Mouse (Mus musculus) liver, embryonic 11.5 days (tissue): ENCODE measurements around the gene Tnrc6a. TPM values are rescaled to one million over a fixed set of nuclear protein-coding genes. Genes with fewer than 3 reads are reported as not detected.

ENCODE experiments used
- ATAC-seq: fragments of 200-750 bp; cut with Nextera tagmentation; replicated peaks from 2 replicates; pipeline ENCODE4 v1.8.0; 2017; ENCODE audit warnings: moderate number of reproducible peaks, mild to moderate bottlenecking, moderate TSS enrichment, moderate library complexity; ENCODE audit not compliant: low FRiP score
- DNase-seq: peaks from one replicate; pipeline ENCODE4 v3.0.0-alpha.2; 2017; ENCODE audit warnings: low spot score
- H3K27ac ChIP-seq: fragments of 300-500 bp; sonication (generic); 2 replicates; pipeline ENCODE4 v1.5.1; 2014; ENCODE audit warnings: mild to moderate bottlenecking, low read depth, low read length, control low read depth
- H3K27me3 ChIP-seq: fragments of 300-500 bp; sonication (generic); replicated peaks from 2 replicates; pipeline ENCODE4 v1.6.1; 2014; ENCODE audit warnings: low read length, mixed read lengths; ENCODE audit not compliant: control insufficient read depth, insufficient read depth
- H3K36me3 ChIP-seq: fragments of 300-500 bp; sonication (generic); 2 replicates; pipeline ENCODE4 v1.6.1; 2014; ENCODE audit warnings: mild to moderate bottlenecking, low read length, moderate library complexity, mixed read lengths; ENCODE audit not compliant: control insufficient read depth, insufficient read depth
- H3K4me1 ChIP-seq: fragments of 300-500 bp; sonication (generic); replicated peaks from 2 replicates; pipeline ENCODE4 v1.6.1; 2014; ENCODE audit warnings: low read length, mixed read lengths; ENCODE audit not compliant: control insufficient read depth, insufficient read depth
- H3K4me2 ChIP-seq: fragments of 300-500 bp; sonication (generic); 2 replicates; pipeline ENCODE4 v1.6.1; 2014; ENCODE audit warnings: mild to moderate bottlenecking, control low read depth, moderate library complexity
- H3K4me3 ChIP-seq: fragments of 300-500 bp; sonication (generic); 2 replicates; pipeline ENCODE4 v1.5.1; 2014; ENCODE audit warnings: low read depth, low read length, control low read depth
- H3K9ac ChIP-seq: fragments of 300-500 bp; sonication (generic); 2 replicates; pipeline ENCODE4 v1.6.1; 2014; ENCODE audit warnings: low read depth, low read length, control low read depth
- H3K9me3 ChIP-seq: fragments of 300-500 bp; sonication (generic); 2 replicates; pipeline ENCODE4 v1.6.1; 2016; ENCODE audit warnings: low read length, inconsistent platforms, mixed read lengths; ENCODE audit not compliant: control insufficient read depth
- WGBS: fragments of 180-500 bp; shearing (Covaris S2); extraction: QIAGEN DNeasy Blood & Tissue Kit; methylation state at CpG from one replicate; pipeline ENCODE4 v1.1.7; 2014; 5-methylcytosine and 5-hydroxymethylcytosine counted together
- polyA plus RNA-seq: library from polyadenylated mRNA; unstranded; fragments of >200 nt; fragmentation: Nextera tagmentation; extraction: Ambion mirVana; gene quantifications from 2 replicates; pipeline ENCODE4 v1.2.1, GENCODE M21; 2014

Tnrc6a gene
- polyA plus RNA-seq, 1 experiment from 2014 or later: 36.4 TPM

DNA sequence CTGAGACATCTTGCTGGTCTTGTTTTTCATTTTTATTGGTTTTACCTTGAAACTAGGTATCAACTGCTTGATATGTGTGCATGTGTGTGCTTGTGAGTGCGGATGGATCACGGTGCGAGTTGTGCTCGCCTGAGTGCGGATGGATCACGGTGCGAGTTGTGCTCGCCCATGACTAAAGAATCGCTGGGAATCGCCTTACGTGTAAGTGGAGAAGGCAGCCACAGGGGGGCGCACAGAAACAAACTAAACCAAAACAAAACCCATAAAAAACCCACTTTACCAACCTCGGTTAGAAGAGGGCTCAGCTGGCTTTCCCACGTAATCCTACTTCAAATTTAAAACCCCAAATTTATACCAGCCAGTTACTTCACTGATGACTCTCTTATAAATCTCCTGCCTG, 81.6 kb downstream of the Tnrc6a start:
- WGBS: 20% methylated on average over 14 of the region's 14 CpGs
- H3K4me3 ChIP-seq: no peak overlapping the region
- H3K27ac ChIP-seq: no peak overlapping the region
- DNase-seq (no peak), ATAC-seq (no peak)
- H3K4me1 ChIP-seq: 0 out of 2 replicates have a peak, but pooled peaks cover 4% of the 10 kb centered on the region
- no peaks in the 10 kb centered on the region for H3K36me3 ChIP-seq
- no peak overlapping the region for H3K4me2 ChIP-seq
- H3K9me3 ChIP-seq: no peaks in the 10 kb centered on the region
- no peaks in the 10 kb centered on the region for H3K27me3 ChIP-seq
- no peak overlapping the region for H3K9ac ChIP-seq

- no peak for DNase-seq
- no peaks in the 10 kb centered on the region for H3K9me3 ChIP-seq
- WGBS: 72% methylated on average over 6 of the region's 6 CpGs
- no peak overlapping the region for H3K4me2 ChIP-seq
- H3K9ac ChIP-seq: no peak overlapping the region
- no peak overlapping the region for H3K27ac ChIP-seq
- ATAC-seq: no peak
- 0 out of 2 replicates have a peak, but pooled peaks cover 4% of the 10 kb centered on the region for H3K4me1 ChIP-seq
- no peaks in the 10 kb centered on the region for H3K27me3 ChIP-seq
- H3K36me3 ChIP-seq: no peaks in the 10 kb centered on the region
- H3K4me3 ChIP-seq: no peak overlapping the region
Observed at GRCm38 (mm10) chr7:123207561-123207960, 83.9 kb downstream of the Tnrc6a start.

GRCm38 (mm10) chr7:123209864-123210263, 86.2 kb downstream of the Tnrc6a start:
- H3K9ac ChIP-seq: no peak overlapping the region
- ATAC-seq: no peak

DNA sequence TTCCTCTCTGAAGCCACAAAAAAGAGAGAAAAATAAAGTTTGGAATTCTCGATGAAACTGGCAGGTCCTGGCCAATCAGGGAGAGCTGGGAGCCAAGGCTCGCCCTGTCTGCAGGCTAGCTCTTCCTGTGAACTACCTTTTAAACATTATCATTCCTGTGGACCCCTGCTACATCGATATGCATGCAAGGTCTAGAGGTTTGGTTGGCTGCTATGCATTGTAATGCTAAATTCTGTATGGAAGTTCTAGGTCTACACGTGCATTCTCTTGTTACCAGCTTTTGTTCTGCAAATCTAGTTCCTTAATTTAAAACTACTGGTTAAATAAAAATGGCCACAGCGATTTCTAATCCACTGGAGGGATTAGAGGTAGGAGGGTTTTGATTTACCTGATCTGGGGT, 87.8 kb downstream of the Tnrc6a start:
- Histone ChIP-seq H3K4me3 (no peak overlapping the region), H3K36me3 (no peaks in the 10 kb centered on the region), H3K9me3 (no peaks in the 10 kb centered on the region), H3K9ac (no peak overlapping the region), H3K27me3 (no peaks in the 10 kb centered on the region), H3K4me1 (peaks cover 4% of the 10 kb centered on the region; the same call in 1 of the 2 replicates), H3K27ac (no peak overlapping the region), H3K4me2 (no peak overlapping the region)
- ATAC-seq (no peak), DNase-seq (no peak)
- 58% methylated on average over 5 of the region's 5 CpGs for WGBS

More at GRCm38 (mm10) chr7:123209864-123210263, 86.2 kb downstream of the Tnrc6a start:
- H3K27me3 ChIP-seq: no peaks in the 10 kb centered on the region
- no peak overlapping the region for H3K4me2 ChIP-seq
- no peaks in the 10 kb centered on the region for H3K36me3 ChIP-seq
- no peaks in the 10 kb centered on the region for H3K9me3 ChIP-seq
- no peak for DNase-seq
- H3K27ac ChIP-seq: no peak overlapping the region
- H3K4me1 ChIP-seq: peaks cover 4% of the 10 kb centered on the region; the same call in 1 of the 2 replicates
- no peak overlapping the region for H3K4me3 ChIP-seq
- WGBS: 22% methylated on average over 9 of the region's 9 CpGs

- 78% methylated on average over 5 of the region's 5 CpGs for WGBS
- Histone ChIP-seq H3K9ac (no peak overlapping the region), H3K27me3 (no peaks in the 10 kb centered on the region)
Observed at GRCm38 (mm10) chr7:123212316-123212715, 88.6 kb downstream of the Tnrc6a start.

GRCm38 (mm10) chr7:123214365-123215075, 90.8 kb downstream of the Tnrc6a start, which contains the start of gene Slc5a11:
Gene Slc5a11 (plus strand): TSS chr7:123214780.
- Histone ChIP-seq H3K27ac (no peak within 1 kb of the TSS), H3K36me3 (no peaks in the 10 kb centered on the region), H3K4me3 (no peak within 1 kb of the TSS), H3K9me3 (no peaks in the 10 kb centered on the region), H3K9ac (no peak within 1 kb of the TSS), H3K4me2 (no peak within 1 kb of the TSS), H3K4me1 (peaks cover 4% of the 10 kb centered on the region; the same call in 1 of the 2 replicates), H3K27me3 (no peaks in the 10 kb centered on the region)
- DNase-seq: no peak
- no peak for ATAC-seq
- 32% methylated on average over 8 of the region's 8 CpGs for WGBS

More at GRCm38 (mm10) chr7:123212316-123212715, 88.6 kb downstream of the Tnrc6a start:
- Histone ChIP-seq H3K4me3 (no peak overlapping the region), H3K27ac (no peak overlapping the region), H3K9me3 (no peaks in the 10 kb centered on the region), H3K36me3 (no peaks in the 10 kb centered on the region), H3K4me1 (peaks cover 4% of the 10 kb centered on the region; the same call in 1 of the 2 replicates), H3K4me2 (no peak overlapping the region)
- ATAC-seq (no peak), DNase-seq (no peak)

GRCm38 (mm10) chr7:123215138-123215537, 91.5 kb downstream of the Tnrc6a start:
- 68% methylated on average over 2 of the region's 2 CpGs for WGBS
- DNase-seq: no peak
- H3K27ac ChIP-seq: no peak overlapping the region
- ATAC-seq: no peak
- H3K36me3 ChIP-seq: no peaks in the 10 kb centered on the region
- no peak overlapping the region for H3K9ac ChIP-seq
- H3K4me2 ChIP-seq: no peak overlapping the region
- H3K27me3 ChIP-seq: no peaks in the 10 kb centered on the region
- H3K4me3 ChIP-seq: no peak overlapping the region
- no peaks in the 10 kb centered on the region for H3K9me3 ChIP-seq
- no peaks in the 10 kb centered on the region; the same call in 1 of the 2 replicates for H3K4me1 ChIP-seq

DNA sequence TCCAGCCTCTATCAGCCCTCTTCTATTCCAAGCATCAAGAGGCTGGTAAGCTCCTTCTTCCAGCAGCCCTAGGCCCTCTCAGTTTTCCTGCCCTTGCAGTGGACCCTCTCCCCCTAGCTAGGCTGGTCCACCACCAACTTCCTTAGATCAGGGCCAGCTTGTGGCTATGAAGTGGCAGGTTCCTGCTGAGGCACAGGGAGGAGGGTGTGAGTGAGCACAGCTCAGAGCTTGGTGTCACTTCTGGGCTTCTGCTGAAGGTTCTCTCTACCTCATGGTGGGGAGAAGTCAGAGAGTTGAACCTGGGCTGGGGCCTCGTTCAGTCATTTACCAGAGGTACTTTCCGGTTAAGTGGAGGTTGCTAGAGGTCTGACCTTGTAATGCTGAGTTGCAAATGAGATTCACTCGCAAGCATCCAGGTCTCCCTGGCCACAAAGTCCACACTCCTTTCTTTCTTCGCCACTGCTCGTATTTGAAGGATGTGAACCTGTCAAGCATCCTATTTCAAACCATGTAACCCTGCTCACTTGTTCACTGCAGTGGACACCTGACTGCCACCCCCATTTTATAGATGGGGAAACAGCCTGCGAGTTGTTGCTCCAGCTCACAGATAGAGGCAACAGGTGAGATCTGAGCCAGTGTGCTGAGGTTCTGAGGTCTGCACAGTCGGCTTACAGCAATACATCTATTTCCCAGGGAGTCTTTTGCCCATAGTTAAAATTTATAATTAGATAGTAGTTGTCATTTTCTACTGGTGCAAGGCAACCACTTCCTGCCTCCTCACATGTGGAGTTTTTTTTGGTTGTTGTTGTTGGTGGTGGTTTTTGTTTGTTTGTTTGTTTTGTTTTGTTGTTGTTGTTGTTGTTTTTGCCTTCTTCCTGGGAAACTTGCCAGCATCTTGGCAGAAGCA, 94.0 kb downstream of the Tnrc6a start:
- DNase-seq: no peak
- Histone ChIP-seq H3K9me3 (no peaks in the 10 kb centered on the region), H3K4me2 (no peak overlapping the region), H3K4me1 (no peaks in the 10 kb centered on the region; the same call in 1 of the 2 replicates), H3K27ac (no peak overlapping the region), H3K4me3 (no peak overlapping the region), H3K27me3 (no peaks in the 10 kb centered on the region), H3K9ac (no peak overlapping the region), H3K36me3 (no peaks in the 10 kb centered on the region)
- ATAC-seq: no peak
- WGBS: 70% methylated on average over 7 of the region's 7 CpGs
